Mouse (Mus musculus): ENCODE results near the gene Lcmt2. TPM values are rescaled to one million over a fixed set of nuclear protein-coding genes. Genes with fewer than 3 reads are reported as not detected.
A peak's percentile ranks its signal among the peaks of the same experiment; 100 is the strongest.

The Lcmt2 gene
- total and polyA plus RNA-seq, 2 experiments from 2014 or later = 6.1 to 19.1 TPM

DNA sequence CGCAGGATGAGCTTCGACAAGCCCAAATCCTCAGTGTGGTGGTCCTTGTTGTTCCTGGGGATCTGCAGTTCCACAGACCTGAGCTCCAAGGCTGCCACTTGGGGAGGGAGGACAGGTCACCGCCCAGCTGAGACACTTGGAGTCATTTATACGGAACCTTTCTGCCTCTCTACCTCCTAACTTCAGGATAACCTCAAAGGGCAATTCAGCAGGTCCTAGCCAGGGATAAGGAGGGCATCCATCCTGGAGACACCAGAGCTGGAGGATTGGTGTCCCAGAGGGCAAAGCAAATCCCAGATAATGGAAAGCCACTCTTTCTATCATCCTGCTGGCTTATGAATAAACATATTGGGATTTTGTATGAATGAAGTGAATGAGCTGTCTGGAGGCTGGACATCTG is 30.8 kb downstream of the Lcmt2 start, which contains the start of gene Tgm7:
Tgm7 (minus strand) TSS at position 101 of the 400 bp plus-strand sequence.
- ATAC-seq (ENCODE audit: insufficient read depth, low read depth) (no peak), DNase-seq (ENCODE audit: low spot score) (no peak)
- WGBS = 92% methylated on average over 4 of the region's 4 CpGs
- H3K27me3 ChIP-seq (ENCODE audit: control insufficient read depth, insufficient read depth, low read length) = no peaks in the 10 kb centered on the region
- H3K4me1 ChIP-seq (ENCODE audit: control insufficient read depth, insufficient read depth) = no peaks in the 10 kb centered on the region
- no peaks in the 10 kb centered on the region for H3K9me3 ChIP-seq (replicated peaks; ENCODE audit: control insufficient read depth, low read length)
- no peak within 1 kb of the TSS for H3K4me3 ChIP-seq (ENCODE audit: low read depth, low read length)
- H3K36me3 ChIP-seq (replicated peaks; ENCODE audit: control insufficient read depth, insufficient read depth, low read length) = no peaks in the 10 kb centered on the region
- TF ChIP-seq CTCF (IDR thresholded peaks at IDR 0.05; ENCODE audit: low read depth) = no peak
- no peak for TF ChIP-seq EP300 (IDR thresholded peaks at IDR 0.05; ENCODE audit: low read depth)
- no peak within 1 kb of the TSS for H3K9ac ChIP-seq (replicated peaks; ENCODE audit: low read depth, low read length)
- no peak within 1 kb of the TSS for H3K27ac ChIP-seq (ENCODE audit: low read depth)
- H3K4me2 ChIP-seq (ENCODE audit: low read depth, low read length) = no peak within 1 kb of the TSS

DNA sequence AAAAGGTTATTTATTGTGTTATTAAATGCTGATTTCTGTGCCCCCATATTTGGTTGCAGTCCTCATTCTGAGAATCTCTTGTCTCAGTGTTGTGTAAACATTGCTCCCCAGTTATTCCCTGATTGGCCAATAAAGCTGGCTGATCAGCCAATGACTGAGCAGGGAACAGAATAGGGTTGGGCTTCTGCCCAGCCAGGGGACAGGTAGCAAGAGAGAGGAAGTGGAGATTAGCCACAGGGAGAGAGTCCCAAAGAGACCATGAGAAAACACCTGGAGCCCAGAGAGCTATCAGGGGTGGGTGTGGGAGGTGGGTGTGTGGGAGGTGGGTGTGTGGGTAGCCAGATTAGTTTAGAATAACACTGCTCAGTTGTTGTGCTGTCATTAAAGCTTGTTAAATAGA is 34.5 kb downstream of the Lcmt2 start:
- Histone ChIP-seq H3K9ac (replicated peaks; ENCODE audit: low read depth, low read length) (no peak overlapping the region), H3K4me3 (ENCODE audit: low read depth, low read length) (no peak overlapping the region), H3K27me3 (ENCODE audit: control insufficient read depth, insufficient read depth, low read length) (no peaks in the 10 kb centered on the region), H3K36me3 (replicated peaks; ENCODE audit: control insufficient read depth, insufficient read depth, low read length) (no peaks in the 10 kb centered on the region), H3K4me1 (ENCODE audit: control insufficient read depth, insufficient read depth) (no peaks in the 10 kb centered on the region), H3K9me3 (replicated peaks; ENCODE audit: control insufficient read depth, low read length) (no peaks in the 10 kb centered on the region), H3K4me2 (ENCODE audit: low read depth, low read length) (no peak overlapping the region), H3K27ac (ENCODE audit: low read depth) (no peak overlapping the region)
- no peak for TF ChIP-seq CTCF (IDR thresholded peaks at IDR 0.05; ENCODE audit: low read depth)
- no peak for TF ChIP-seq EP300 (IDR thresholded peaks at IDR 0.05; ENCODE audit: low read depth)
- DNase-seq (ENCODE audit: low spot score) = no peak
- no peak for ATAC-seq (ENCODE audit: insufficient read depth, low read depth)

DNA sequence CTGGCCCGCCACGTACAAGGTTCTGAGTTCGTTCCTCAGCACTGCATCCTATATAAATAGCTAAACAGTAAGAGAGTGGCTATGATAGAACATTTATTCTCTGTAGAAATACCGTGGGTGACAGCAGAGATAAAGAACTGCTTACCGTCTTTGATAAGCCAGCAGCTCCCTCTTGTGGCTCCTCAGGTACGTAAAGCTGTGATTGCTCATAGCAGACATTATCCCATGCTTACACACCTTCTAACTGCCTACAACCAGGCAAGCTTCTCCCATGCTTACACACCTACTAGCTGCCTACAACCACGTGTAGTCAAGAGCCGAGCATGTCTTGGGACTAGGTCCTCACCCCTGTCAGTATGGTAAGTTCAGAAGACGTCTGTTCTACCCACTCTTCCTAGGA is 38.4 kb downstream of the Lcmt2 start:
- Histone ChIP-seq H3K27ac (ENCODE audit: low read depth) (no peak overlapping the region), H3K9ac (replicated peaks; ENCODE audit: low read depth, low read length) (no peak overlapping the region), H3K27me3 (ENCODE audit: control insufficient read depth, insufficient read depth, low read length) (no peaks in the 10 kb centered on the region), H3K4me2 (ENCODE audit: low read depth, low read length) (no peak overlapping the region), H3K4me3 (ENCODE audit: low read depth, low read length) (no peak overlapping the region), H3K9me3 (replicated peaks; ENCODE audit: control insufficient read depth, low read length) (no peaks in the 10 kb centered on the region), H3K36me3 (replicated peaks; ENCODE audit: control insufficient read depth, insufficient read depth, low read length) (no peaks in the 10 kb centered on the region), H3K4me1 (ENCODE audit: control insufficient read depth, insufficient read depth) (no peaks in the 10 kb centered on the region)
- ATAC-seq (ENCODE audit: insufficient read depth, low read depth) (peak; percentile 33; the same call in 1 of the 2 replicates), DNase-seq (ENCODE audit: low spot score) (peak; percentile 65)
- peak; percentile 72 for TF ChIP-seq CTCF (IDR thresholded peaks at IDR 0.05; ENCODE audit: low read depth)
- no peak for TF ChIP-seq EP300 (IDR thresholded peaks at IDR 0.05; ENCODE audit: low read depth)
- 15% methylated on average over 9 of the region's 9 CpGs for WGBS

DNA sequence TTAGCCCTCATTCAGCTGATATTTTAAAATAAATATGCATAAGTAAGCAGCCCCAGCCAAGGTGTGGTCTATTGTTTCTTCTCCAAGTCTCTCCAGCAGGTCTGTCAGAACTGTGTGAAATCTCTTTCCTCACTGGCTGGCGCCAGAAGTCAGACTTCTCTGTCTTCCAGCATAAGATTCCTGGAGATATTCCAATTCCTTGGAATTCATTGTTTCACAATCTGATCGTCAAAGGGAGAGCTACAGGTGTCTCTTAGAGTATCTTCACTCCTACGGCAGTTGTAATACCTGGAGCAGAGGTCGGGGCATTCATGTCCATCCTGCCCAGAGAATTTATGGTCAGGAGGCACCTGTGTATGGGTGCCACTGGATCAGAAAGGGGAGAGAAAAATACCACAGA is 50.7 kb downstream of the Lcmt2 start:
- DNase-seq (ENCODE audit: low spot score) = no peak
- no peak overlapping the region for H3K9ac ChIP-seq (replicated peaks; ENCODE audit: low read depth, low read length)
- 0 out of 2 replicates have a peak, but pooled peaks cover 3% of the 10 kb centered on the region for H3K9me3 ChIP-seq (replicated peaks; ENCODE audit: control insufficient read depth, low read length)
- no peak overlapping the region for H3K4me3 ChIP-seq (ENCODE audit: low read depth, low read length)
- no peaks in the 10 kb centered on the region for H3K27me3 ChIP-seq (ENCODE audit: control insufficient read depth, insufficient read depth, low read length)
- no peak overlapping the region for H3K4me2 ChIP-seq (ENCODE audit: low read depth, low read length)
- no peak for TF ChIP-seq CTCF (IDR thresholded peaks at IDR 0.05; ENCODE audit: low read depth)
- no peak for TF ChIP-seq EP300 (IDR thresholded peaks at IDR 0.05; ENCODE audit: low read depth)
- ATAC-seq (ENCODE audit: insufficient read depth, low read depth) = no peak
- H3K36me3 ChIP-seq (replicated peaks; ENCODE audit: control insufficient read depth, insufficient read depth, low read length) = no peaks in the 10 kb centered on the region
- 64% methylated on average over 4 of the region's 4 CpGs for WGBS
- H3K27ac ChIP-seq (ENCODE audit: low read depth) = no peak overlapping the region
- H3K4me1 ChIP-seq (ENCODE audit: control insufficient read depth, insufficient read depth) = peaks cover 6% of the 10 kb centered on the region; the same call in 1 of the 2 replicates

DNA sequence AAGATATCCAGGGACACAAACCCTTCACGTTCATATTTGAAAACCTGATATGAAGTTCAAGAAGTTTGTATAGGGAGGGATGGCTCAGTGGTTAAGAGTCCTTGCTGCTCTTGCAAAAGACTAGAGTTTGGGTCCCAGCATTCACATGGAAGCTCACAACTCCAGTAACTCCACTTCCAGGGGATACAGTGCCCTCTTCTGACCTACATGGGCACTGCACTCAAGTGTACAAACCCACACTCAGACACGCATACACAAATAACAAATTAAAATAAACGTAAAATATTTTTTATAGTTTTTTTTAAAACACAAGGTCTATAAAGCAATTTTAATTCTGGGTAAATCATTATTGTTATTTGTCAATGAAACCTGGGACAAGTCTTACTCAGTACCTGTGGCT is 51.9 kb downstream of the Lcmt2 start:
- H3K27ac ChIP-seq (ENCODE audit: low read depth) = no peak overlapping the region
- no peaks in the 10 kb centered on the region for H3K36me3 ChIP-seq (replicated peaks; ENCODE audit: control insufficient read depth, insufficient read depth, low read length)
- no peak for TF ChIP-seq EP300 (IDR thresholded peaks at IDR 0.05; ENCODE audit: low read depth)
- no peak for TF ChIP-seq CTCF (IDR thresholded peaks at IDR 0.05; ENCODE audit: low read depth)
- H3K27me3 ChIP-seq (ENCODE audit: control insufficient read depth, insufficient read depth, low read length) = no peaks in the 10 kb centered on the region
- H3K4me2 ChIP-seq (ENCODE audit: low read depth, low read length) = no peak overlapping the region
- H3K9ac ChIP-seq (replicated peaks; ENCODE audit: low read depth, low read length) = no peak overlapping the region
- peaks cover 6% of the 10 kb centered on the region; the same call in 1 of the 2 replicates for H3K4me1 ChIP-seq (ENCODE audit: control insufficient read depth, insufficient read depth)
- DNase-seq (ENCODE audit: low spot score) (no peak), ATAC-seq (ENCODE audit: insufficient read depth, low read depth) (no peak)
- H3K4me3 ChIP-seq (ENCODE audit: low read depth, low read length) = no peak overlapping the region
- 0 out of 2 replicates have a peak, but pooled peaks cover 3% of the 10 kb centered on the region for H3K9me3 ChIP-seq (replicated peaks; ENCODE audit: control insufficient read depth, low read length)
- WGBS = 88% methylated on average over 3 of the region's 3 CpGs

Data from heart, postnatal 0 days (tissue).